Mouse (Mus musculus): Measurements from ENCODE around the gene Tmem35b.
"Not testable (repeated sequence)": the region's sequence is repeated elsewhere in the genome, so short reads cannot be mapped to it uniquely, and the experiment has no call there.

DNA sequence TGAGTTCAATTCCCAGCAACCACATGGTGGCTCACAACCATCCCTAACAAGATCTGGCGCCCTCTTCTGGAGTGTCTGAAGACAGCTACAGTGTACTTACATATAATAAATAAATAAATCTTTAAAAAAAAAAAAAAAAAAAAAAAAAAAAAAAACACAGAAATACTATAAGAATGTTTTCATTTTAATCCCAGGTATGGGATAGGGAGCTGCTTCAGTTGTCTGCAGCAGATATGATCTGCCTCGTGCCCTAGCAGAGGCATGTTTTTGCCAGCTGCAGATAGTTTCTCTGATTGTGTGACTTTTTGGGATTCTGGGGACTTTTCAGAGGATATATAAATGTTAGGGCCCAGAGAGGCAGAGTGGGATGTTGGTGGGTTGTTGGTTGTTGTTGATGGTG lies 23.9 kb upstream of the Tmem35b start:
- not testable (repeated sequence) for TF ChIP-seq HCFC1 (IDR thresholded peaks at IDR 0.05; ENCODE audit: borderline replicate concordance, insufficient read depth, low read length); CHD2 (IDR thresholded peaks at IDR 0.05; ENCODE audit: low read depth, low read length)
- peak; percentile 90 for TF ChIP-seq ZNF384 (IDR thresholded peaks at IDR 0.05; ENCODE audit: low read depth, low read length)

All from ES-E14 (cell line).